Mouse (Mus musculus): ENCODE data around the gene Acot3. TPM values are rescaled to one million over a fixed set of nuclear protein-coding genes. Genes with fewer than 3 reads are reported as not detected.

The Acot3 gene
- polyA plus RNA-seq, 1 experiment from 2014 or later = 3.0 TPM

DNA sequence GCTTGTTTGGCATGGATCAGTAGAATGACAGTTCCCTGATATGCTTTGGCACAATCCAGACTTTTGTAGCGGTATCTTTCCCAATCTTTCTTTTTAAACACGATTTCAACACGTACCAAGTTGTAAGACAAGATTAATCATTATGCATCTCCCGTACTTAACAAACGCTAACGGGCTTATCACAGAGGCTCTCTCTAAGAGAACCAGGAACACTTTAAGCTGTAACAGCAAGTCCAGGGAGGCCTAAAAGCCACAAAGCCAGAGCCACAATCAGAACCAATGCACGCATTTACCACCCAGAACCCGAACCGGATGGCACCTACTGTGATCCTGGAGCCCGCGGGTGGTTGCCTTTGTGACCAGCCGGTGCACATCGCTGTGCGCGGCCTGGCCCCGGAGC, 1.2 kb downstream of the Acot3 start:
- Histone ChIP-seq H3K4me2 (peak overlapping the region; percentile 73), H3K9ac (ENCODE audit: low read depth, low read length) (no peak overlapping the region), H3K27me3 (replicated peaks; ENCODE audit: control insufficient read depth, insufficient read depth, low read length) (peaks cover 23% of the 10 kb centered on the region), H3K36me3 (ENCODE audit: control insufficient read depth, insufficient read depth, low read length) (no peaks in the 10 kb centered on the region), H3K4me1 (replicated peaks; ENCODE audit: control insufficient read depth, insufficient read depth, low read length) (no peaks in the 10 kb centered on the region), H3K27ac (ENCODE audit: low read depth, low read length) (peak overlapping the region; percentile 21; the same call in 1 of the 2 replicates), H3K9me3 (ENCODE audit: control insufficient read depth, low read length) (peaks cover 4% of the 10 kb centered on the region; the same call in 1 of the 2 replicates), H3K4me3 (ENCODE audit: low read depth, low read length) (peak overlapping the region; percentile 49)
- no peak for DNase-seq (ENCODE audit: low spot score)
- ATAC-seq (replicated peaks; ENCODE audit: low FRiP score) = no peak
- 7% methylated on average over 16 of the region's 16 CpGs for WGBS

DNA sequence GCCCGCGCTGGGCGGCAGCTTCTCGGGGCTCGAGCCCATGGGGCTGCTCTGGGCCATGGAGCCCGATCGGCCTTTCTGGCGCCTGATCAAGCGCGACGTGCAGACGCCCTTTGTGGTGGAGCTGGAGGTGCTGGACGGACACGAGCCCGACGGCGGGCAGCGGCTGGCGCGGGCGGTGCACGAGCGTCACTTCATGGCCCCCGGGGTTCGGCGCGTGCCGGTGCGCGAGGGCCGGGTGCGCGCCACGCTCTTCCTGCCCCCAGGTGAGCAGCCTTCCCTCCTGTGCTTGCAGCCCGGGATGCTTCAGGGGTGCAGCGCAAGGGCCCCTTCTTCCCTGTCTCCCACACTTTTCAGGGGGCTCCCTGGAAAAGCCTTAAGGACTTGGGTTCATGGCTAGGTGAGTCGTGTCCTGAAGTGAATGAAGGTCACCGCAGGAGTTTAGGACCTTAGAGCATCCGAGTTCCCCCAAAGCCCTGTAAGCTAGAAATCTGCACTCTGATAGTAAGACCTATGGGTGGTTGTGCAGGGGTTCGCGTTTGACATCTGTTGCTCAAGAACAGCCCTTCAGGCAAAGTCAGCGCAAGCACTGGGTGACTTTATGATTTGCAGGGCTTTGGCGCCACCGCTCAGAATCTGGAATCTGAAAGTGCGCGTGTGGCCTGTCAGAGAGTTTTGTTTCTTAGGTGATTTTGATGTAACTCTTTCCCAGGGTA, 1.9 kb downstream of the Acot3 start:
- 0 out of 2 replicates have a peak overlapping the region, but pooled peaks have one; percentile 55 for H3K9ac ChIP-seq (ENCODE audit: low read depth, low read length)
- H3K9me3 ChIP-seq (ENCODE audit: control insufficient read depth, low read length) = no peaks in the 10 kb centered on the region
- H3K27ac ChIP-seq (ENCODE audit: low read depth, low read length) = no peak overlapping the region; the same call in 1 of the 2 replicates
- 4% methylated on average over 39 of the region's 46 CpGs for WGBS
- peak overlapping the region; percentile 73 for H3K4me2 ChIP-seq
- DNase-seq (ENCODE audit: low spot score) (no peak), ATAC-seq (replicated peaks; ENCODE audit: low FRiP score) (no peak)
- H3K4me3 ChIP-seq (ENCODE audit: low read depth, low read length) = peak overlapping the region; percentile 49
- no peaks in the 10 kb centered on the region for H3K36me3 ChIP-seq (ENCODE audit: control insufficient read depth, insufficient read depth, low read length)
- no peaks in the 10 kb centered on the region for H3K4me1 ChIP-seq (replicated peaks; ENCODE audit: control insufficient read depth, insufficient read depth, low read length)
- H3K27me3 ChIP-seq (replicated peaks; ENCODE audit: control insufficient read depth, insufficient read depth, low read length) = peaks cover 23% of the 10 kb centered on the region

- DNase-seq (ENCODE audit: low spot score) = no peak
- no peak for ATAC-seq (replicated peaks; ENCODE audit: low FRiP score)
These were observed 9.0 kb downstream of the Acot3 start for GRCm38 (mm10) chr12:84060946-84061345.

GRCm38 (mm10) chr12:84062336-84062735, 10.4 kb downstream of the Acot3 start:
- Histone ChIP-seq H3K4me2 (no peak overlapping the region), H3K4me3 (ENCODE audit: low read depth, low read length) (no peak overlapping the region), H3K9ac (ENCODE audit: low read depth, low read length) (no peak overlapping the region), H3K36me3 (ENCODE audit: control insufficient read depth, insufficient read depth, low read length) (no peaks in the 10 kb centered on the region), H3K27me3 (replicated peaks; ENCODE audit: control insufficient read depth, insufficient read depth, low read length) (0 out of 2 replicates have a peak, but pooled peaks cover 4% of the 10 kb centered on the region), H3K9me3 (ENCODE audit: control insufficient read depth, low read length) (no peaks in the 10 kb centered on the region), H3K4me1 (replicated peaks; ENCODE audit: control insufficient read depth, insufficient read depth, low read length) (no peaks in the 10 kb centered on the region), H3K27ac (ENCODE audit: low read depth, low read length) (no peak overlapping the region)
- 85% methylated on average over 20 of the region's 20 CpGs for WGBS
- ATAC-seq (replicated peaks; ENCODE audit: low FRiP score) = no peak
- DNase-seq (ENCODE audit: low spot score) = no peak

More at GRCm38 (mm10) chr12:84060946-84061345, 9.0 kb downstream of the Acot3 start:
- Histone ChIP-seq H3K9me3 (ENCODE audit: control insufficient read depth, low read length) (no peaks in the 10 kb centered on the region), H3K4me1 (replicated peaks; ENCODE audit: control insufficient read depth, insufficient read depth, low read length) (no peaks in the 10 kb centered on the region), H3K4me2 (no peak overlapping the region), H3K36me3 (ENCODE audit: control insufficient read depth, insufficient read depth, low read length) (no peaks in the 10 kb centered on the region), H3K4me3 (ENCODE audit: low read depth, low read length) (no peak overlapping the region), H3K27ac (ENCODE audit: low read depth, low read length) (no peak overlapping the region), H3K9ac (ENCODE audit: low read depth, low read length) (no peak overlapping the region), H3K27me3 (replicated peaks; ENCODE audit: control insufficient read depth, insufficient read depth, low read length) (no peaks in the 10 kb centered on the region)
- WGBS = 13% methylated on average over 2 of the region's 2 CpGs

- no peaks in the 10 kb centered on the region for H3K36me3 ChIP-seq (ENCODE audit: control insufficient read depth, insufficient read depth, low read length)
- H3K4me2 ChIP-seq = no peak overlapping the region
- H3K4me1 ChIP-seq (replicated peaks; ENCODE audit: control insufficient read depth, insufficient read depth, low read length) = no peaks in the 10 kb centered on the region
- 64% methylated on average over 5 of the region's 5 CpGs for WGBS
- H3K27me3 ChIP-seq (replicated peaks; ENCODE audit: control insufficient read depth, insufficient read depth, low read length) = peaks cover 9% of the 10 kb centered on the region
- no peak overlapping the region for H3K9ac ChIP-seq (ENCODE audit: low read depth, low read length)
- no peak overlapping the region for H3K4me3 ChIP-seq (ENCODE audit: low read depth, low read length)
- H3K27ac ChIP-seq (ENCODE audit: low read depth, low read length) = no peak overlapping the region
- DNase-seq (ENCODE audit: low spot score) (no peak), ATAC-seq (replicated peaks; ENCODE audit: low FRiP score) (no peak)
- H3K9me3 ChIP-seq (ENCODE audit: control insufficient read depth, low read length) = no peaks in the 10 kb centered on the region
These were observed 11.3 kb downstream of the Acot3 start for GRCm38 (mm10) chr12:84063228-84063627.

DNA sequence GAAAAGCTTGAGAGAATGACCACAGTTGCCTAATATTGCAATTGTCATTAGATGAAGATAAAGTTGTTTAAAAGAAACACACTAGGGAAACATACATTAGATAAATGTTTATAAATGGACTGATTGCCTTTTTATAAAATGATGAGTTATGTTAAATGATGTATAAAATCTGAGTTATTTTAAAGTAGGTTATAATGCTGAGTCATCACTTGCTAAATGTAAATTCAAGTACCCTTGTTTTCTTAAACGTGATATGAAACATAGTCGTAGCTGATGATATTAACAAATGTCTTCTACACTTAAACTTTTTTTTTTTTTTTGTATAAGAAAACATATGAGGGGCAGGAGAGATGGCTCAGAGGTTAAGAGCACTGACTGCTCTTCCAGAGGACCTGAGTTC, 11.9 kb downstream of the Acot3 start:
- 69% methylated on average over 2 of the region's 2 CpGs for WGBS
- H3K9ac ChIP-seq (ENCODE audit: low read depth, low read length) = no peak overlapping the region
- H3K9me3 ChIP-seq (ENCODE audit: control insufficient read depth, low read length) = no peaks in the 10 kb centered on the region
- ATAC-seq (replicated peaks; ENCODE audit: low FRiP score) = no peak
- peaks cover 15% of the 10 kb centered on the region for H3K27me3 ChIP-seq (replicated peaks; ENCODE audit: control insufficient read depth, insufficient read depth, low read length)
- no peak overlapping the region for H3K4me3 ChIP-seq (ENCODE audit: low read depth, low read length)
- no peak overlapping the region for H3K4me2 ChIP-seq
- H3K4me1 ChIP-seq (replicated peaks; ENCODE audit: control insufficient read depth, insufficient read depth, low read length) = no peaks in the 10 kb centered on the region
- no peaks in the 10 kb centered on the region for H3K36me3 ChIP-seq (ENCODE audit: control insufficient read depth, insufficient read depth, low read length)
- H3K27ac ChIP-seq (ENCODE audit: low read depth, low read length) = no peak overlapping the region
- DNase-seq (ENCODE audit: low spot score) = no peak

DNA sequence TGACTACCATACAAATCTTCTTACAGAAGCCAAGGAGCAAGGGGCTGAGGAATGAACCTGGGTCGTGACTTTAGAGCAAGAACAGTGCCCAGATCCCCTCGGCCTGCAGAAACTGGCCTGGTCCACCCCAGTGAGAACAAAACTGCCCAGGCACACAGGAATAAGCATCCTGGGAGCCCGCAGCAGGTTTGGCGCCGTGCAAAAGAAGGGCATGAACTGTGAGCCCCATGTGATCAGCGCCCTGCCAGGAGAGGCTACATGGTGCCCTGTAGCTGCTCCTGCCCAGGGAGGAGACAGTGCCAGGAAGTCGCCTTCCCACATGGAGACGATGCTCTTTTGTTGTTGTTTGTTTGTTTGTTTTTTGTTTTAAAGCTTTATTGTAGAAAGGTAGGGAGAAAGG, 12.7 kb downstream of the Acot3 start:
- Histone ChIP-seq H3K9ac (ENCODE audit: low read depth, low read length) (no peak overlapping the region), H3K9me3 (ENCODE audit: control insufficient read depth, low read length) (no peaks in the 10 kb centered on the region), H3K4me3 (ENCODE audit: low read depth, low read length) (no peak overlapping the region), H3K4me1 (replicated peaks; ENCODE audit: control insufficient read depth, insufficient read depth, low read length) (no peaks in the 10 kb centered on the region), H3K27ac (ENCODE audit: low read depth, low read length) (no peak overlapping the region), H3K4me2 (no peak overlapping the region), H3K36me3 (ENCODE audit: control insufficient read depth, insufficient read depth, low read length) (no peaks in the 10 kb centered on the region), H3K27me3 (replicated peaks; ENCODE audit: control insufficient read depth, insufficient read depth, low read length) (peaks cover 23% of the 10 kb centered on the region)
- no peak for DNase-seq (ENCODE audit: low spot score)
- no peak for ATAC-seq (replicated peaks; ENCODE audit: low FRiP score)
- WGBS = 68% methylated on average over 8 of the region's 8 CpGs

- Histone ChIP-seq H3K9me3 (ENCODE audit: control insufficient read depth, low read length) (no peaks in the 10 kb centered on the region), H3K27me3 (replicated peaks; ENCODE audit: control insufficient read depth, insufficient read depth, low read length) (peaks cover 40% of the 10 kb centered on the region), H3K4me2 (no peak overlapping the region), H3K4me3 (ENCODE audit: low read depth, low read length) (no peak overlapping the region), H3K4me1 (replicated peaks; ENCODE audit: control insufficient read depth, insufficient read depth, low read length) (no peaks in the 10 kb centered on the region), H3K9ac (ENCODE audit: low read depth, low read length) (no peak overlapping the region), H3K27ac (ENCODE audit: low read depth, low read length) (no peak overlapping the region), H3K36me3 (ENCODE audit: control insufficient read depth, insufficient read depth, low read length) (no peaks in the 10 kb centered on the region)
- no peak for ATAC-seq (replicated peaks; ENCODE audit: low FRiP score)
- no peak for DNase-seq (ENCODE audit: low spot score)
- WGBS = 68% methylated on average over 4 of the region's 4 CpGs
These were observed 15.8 kb downstream of the Acot3 start for GRCm38 (mm10) chr12:84067752-84068151.

GRCm38 (mm10) chr12:84068296-84068695, 16.4 kb downstream of the Acot3 start:
- Histone ChIP-seq H3K27me3 (replicated peaks; ENCODE audit: control insufficient read depth, insufficient read depth, low read length) (peaks cover 40% of the 10 kb centered on the region), H3K36me3 (ENCODE audit: control insufficient read depth, insufficient read depth, low read length) (no peaks in the 10 kb centered on the region), H3K27ac (ENCODE audit: low read depth, low read length) (no peak overlapping the region), H3K4me2 (no peak overlapping the region), H3K4me1 (replicated peaks; ENCODE audit: control insufficient read depth, insufficient read depth, low read length) (no peaks in the 10 kb centered on the region), H3K4me3 (ENCODE audit: low read depth, low read length) (no peak overlapping the region), H3K9me3 (ENCODE audit: control insufficient read depth, low read length) (no peaks in the 10 kb centered on the region), H3K9ac (ENCODE audit: low read depth, low read length) (no peak overlapping the region)
- 61% methylated on average over 8 of the region's 8 CpGs for WGBS
- DNase-seq (ENCODE audit: low spot score) = no peak
- no peak for ATAC-seq (replicated peaks; ENCODE audit: low FRiP score)
